Mouse (Mus musculus): Measurements from ENCODE around the gene Edrf1. TPM values are rescaled to one million over a fixed set of nuclear protein-coding genes. Genes with fewer than 3 reads are reported as not detected.
"Not testable (repeated sequence)": the region's sequence is repeated elsewhere in the genome, so short reads cannot be mapped to it uniquely, and the experiment has no call there.

Gene Edrf1
- total RNA-seq, 2 experiments from 2014 or later = 12.1 to 14.0 TPM

GRCm38 (mm10) chr7:133638821-133639220 lies 1.5 kb downstream of the Edrf1 start:
- no peak for DNase-seq

GRCm38 (mm10) chr7:133645716-133646115 lies 8.4 kb downstream of the Edrf1 start:
- DNase-seq = no peak

DNA sequence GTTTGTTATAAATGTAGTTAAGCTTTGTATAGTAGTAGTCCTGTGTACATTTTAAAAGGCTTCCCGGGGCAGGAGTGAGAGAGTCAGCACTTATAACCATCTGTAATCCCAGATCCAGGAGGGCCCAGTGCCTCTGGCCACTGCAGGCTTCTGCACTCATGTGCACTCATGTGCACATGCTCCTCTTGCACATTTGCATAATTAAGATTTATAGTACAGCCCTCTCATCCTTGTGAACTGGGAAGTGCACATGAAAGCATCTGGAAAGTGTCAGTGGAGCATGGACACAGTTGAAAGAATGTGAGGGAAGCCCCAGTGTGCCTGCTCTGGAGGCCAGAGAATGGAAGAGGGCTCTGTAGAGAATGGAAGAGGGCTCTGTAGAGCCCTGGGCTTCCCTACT lies 25.1 kb downstream of the Edrf1 start:
- no peak for DNase-seq

DNA sequence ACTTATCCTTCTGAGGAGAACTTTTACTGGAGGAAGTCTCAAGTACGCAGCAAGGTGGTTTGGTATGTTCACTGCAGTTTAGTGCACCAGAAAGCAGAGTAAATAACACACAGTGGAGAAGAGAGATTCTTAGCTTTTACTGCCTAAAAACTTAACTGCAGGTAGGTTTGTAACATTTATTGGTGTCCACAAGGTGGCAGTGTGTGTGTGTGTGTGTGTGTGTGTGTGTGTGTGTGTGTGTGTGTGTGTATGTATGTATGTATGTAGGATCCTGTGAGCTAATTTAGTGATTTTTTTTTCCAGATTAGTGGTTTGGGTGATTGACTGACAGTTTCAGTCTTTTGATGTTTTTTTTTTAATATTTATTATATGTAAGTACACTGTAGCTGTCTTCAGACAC lies 31.7 kb downstream of the Edrf1 start:
- DNase-seq = peak in 1 of 2 experiments; percentile 21

- no peak for DNase-seq
Observed at GRCm38 (mm10) chr7:133669946-133670345, 32.6 kb downstream of the Edrf1 start.

DNA sequence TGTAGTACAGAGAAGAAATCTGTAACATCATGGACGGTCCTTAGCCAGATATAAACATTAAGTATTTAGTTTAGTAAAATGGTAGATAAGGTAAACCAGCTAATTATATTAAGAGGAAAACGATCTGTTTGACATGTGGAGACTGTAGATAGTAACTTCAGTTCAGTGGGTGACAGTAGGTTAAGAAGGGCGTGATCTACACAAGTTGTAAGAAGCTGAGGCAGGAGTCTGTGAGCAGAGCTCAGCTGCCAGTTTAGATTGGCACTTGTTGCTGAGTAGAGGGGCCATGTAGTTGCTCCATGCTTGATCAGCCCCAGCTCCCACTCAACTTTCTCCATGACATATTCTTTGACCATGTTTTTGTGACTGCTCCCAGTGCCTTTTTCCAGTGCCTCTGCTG lies 33.5 kb downstream of the Edrf1 start:
- DNase-seq = no peak

DNA sequence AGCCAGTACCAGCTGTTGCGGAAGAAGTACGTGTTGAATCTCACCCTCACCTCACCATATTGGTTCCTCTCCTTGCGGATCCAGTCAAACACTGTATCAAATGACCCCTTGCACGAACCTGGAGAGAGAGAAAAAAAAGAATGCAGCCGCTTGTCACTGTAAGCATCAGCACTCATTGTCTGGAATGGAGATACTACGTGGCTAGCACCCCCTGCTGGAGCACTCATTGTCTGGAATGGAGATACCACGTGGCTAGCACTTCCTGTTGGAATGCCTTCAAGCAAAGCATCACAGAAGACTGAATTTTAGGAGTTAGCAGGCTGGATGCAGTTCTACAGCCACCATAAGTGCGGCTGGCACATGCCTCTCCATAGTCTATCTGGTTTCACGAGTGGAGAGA lies 38.7 kb downstream of the Edrf1 start:
- no peak for DNase-seq

DNA sequence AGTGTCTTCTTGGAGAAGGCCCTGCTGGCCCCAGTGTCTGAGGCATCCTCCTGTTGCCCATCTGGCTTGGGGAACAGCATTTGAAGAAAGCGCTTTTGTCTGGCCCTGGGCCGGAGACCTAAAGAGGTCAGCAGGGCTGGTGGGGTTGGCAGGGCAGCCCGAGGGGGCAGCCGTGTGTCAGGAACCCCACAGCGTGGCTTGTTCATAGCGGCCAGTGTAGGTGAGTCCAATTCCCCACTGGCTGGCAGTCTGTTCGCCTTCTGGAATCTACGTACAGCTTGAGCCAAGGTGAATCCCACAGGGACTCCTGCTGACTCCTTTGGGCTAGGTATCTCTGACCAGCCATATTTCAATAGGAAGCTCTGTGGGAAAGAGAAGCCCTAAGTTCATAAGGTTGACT lies 41.4 kb downstream of the Edrf1 start:
- no peak for DNase-seq

GRCm38 (mm10) chr7:133679439-133679838 lies 42.1 kb downstream of the Edrf1 start:
- peak; percentile 11 for DNase-seq

- DNase-seq = no peak
Observed at GRCm38 (mm10) chr7:133679961-133680360, 42.6 kb downstream of the Edrf1 start, which contains the start of gene Mmp21. Gene Mmp21, minus strand, starts transcription at chr7:133680061.

- DNase-seq = no peak
Observed at GRCm38 (mm10) chr7:133683626-133684025, 46.3 kb downstream of the Edrf1 start.

GRCm38 (mm10) chr7:133684110-133684509 lies 46.8 kb downstream of the Edrf1 start:
- DNase-seq = no peak

- DNase-seq = no peak
Observed at GRCm38 (mm10) chr7:133684701-133685100, 47.4 kb downstream of the Edrf1 start.

DNA sequence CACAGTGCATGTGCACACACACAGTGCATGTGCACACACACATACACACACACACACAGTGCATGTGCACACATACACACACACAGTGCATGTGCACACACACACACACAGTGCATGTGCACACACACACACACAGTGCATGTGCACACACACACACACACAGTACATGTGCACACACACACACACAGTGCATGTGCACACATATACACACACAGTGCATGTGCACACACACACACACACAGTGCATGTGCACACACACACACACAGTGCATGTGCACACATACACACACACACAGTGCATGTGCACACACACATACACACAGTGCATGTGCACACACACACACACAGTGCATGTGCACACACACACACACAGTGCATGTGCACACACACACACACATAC lies 48.3 kb downstream of the Edrf1 start:
- not testable (repeated sequence) for DNase-seq

- no peak for DNase-seq
Observed at GRCm38 (mm10) chr7:133698021-133698709, 60.8 kb downstream of the Edrf1 start.

- DNase-seq = no peak
Observed at GRCm38 (mm10) chr7:133699885-133700284, 62.5 kb downstream of the Edrf1 start.

DNA sequence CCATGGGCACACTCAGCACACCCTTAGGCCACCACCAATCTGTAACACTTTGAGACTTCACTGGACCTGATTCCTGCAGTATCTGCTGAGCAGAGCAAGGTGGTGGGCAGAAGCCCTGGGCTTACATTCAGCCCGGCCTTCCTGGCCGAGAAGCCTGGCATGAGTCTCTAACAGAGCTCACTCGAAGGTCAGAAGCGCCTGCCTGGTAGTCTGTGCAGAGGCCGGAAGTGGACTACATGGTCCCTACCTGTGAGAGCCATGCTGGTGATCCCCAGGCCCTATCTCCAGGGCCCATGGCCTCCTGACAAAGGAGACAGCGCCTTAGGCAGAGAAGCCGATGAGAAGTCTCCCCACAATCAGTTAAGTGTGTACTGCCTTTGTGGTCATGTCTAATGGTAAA lies 64.0 kb downstream of the Edrf1 start:
- DNase-seq = no peak

GRCm38 (mm10) chr7:133702333-133702732 lies 65.0 kb downstream of the Edrf1 start:
- no peak for DNase-seq

DNA sequence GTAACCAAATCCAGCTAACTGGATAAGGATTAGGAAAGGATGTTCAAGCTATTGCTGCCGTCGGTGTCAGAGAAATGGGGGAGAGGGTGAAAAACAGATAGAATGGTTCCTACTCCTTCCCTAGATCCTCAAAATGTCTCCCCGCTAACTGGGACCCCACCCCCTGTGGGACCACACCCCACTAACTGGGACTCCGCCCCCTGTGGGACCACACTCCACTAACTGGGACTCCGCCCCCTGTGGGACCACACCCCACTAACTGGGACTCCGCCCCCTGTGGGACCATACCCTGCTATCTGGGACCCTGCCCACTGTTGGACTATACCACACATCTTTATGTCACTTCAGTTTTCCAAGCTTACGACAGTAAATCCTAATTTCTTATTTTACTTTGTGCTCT lies 66.6 kb downstream of the Edrf1 start:
- DNase-seq = no peak

- peak in 1 of 2 experiments; percentile 18 for DNase-seq
Observed at GRCm38 (mm10) chr7:133707301-133707700, 70.0 kb downstream of the Edrf1 start.

GRCm38 (mm10) chr7:133715387-133715786 lies 78.0 kb downstream of the Edrf1 start:
- no peak for DNase-seq

DNA sequence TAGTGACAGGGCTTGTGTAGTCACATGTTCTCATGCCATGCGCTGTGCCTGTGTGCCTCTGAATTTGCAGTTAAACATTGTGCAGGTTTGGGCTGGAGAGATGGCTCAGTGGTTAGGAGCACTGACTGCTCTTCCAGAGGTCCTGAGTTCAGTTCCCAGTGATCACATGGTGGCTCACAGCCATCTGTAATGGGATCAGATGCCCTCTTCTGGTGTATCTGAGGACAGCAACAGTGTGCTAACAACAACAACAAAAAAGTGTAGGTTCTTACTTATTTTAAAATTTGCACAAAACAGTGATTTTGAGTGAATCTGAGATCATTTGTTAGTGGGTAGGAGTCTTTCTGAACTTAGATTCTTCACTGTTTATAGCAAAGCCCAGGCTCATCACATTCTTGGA lies 81.2 kb downstream of the Edrf1 start:
- no peak for DNase-seq

- DNase-seq = no peak
Observed at GRCm38 (mm10) chr7:133720616-133721015, 83.3 kb downstream of the Edrf1 start.
